Mouse (Mus musculus) heart, embryonic 10.5 days (tissue): ENCODE data around the gene Hoxd3. TPM values are rescaled to one million over a fixed set of nuclear protein-coding genes. Genes with fewer than 3 reads are reported as not detected.

Experiments used
- DNase-seq: peaks from one replicate; pipeline ENCODE4 v3.0.0-alpha.2; 2017; ENCODE audit warnings: low spot score
- H3K27ac ChIP-seq: fragments of 300-500 bp; sonication (generic); 2 replicates; pipeline ENCODE4 v1.5.1; 2016; ENCODE audit warnings: mild to moderate bottlenecking
- H3K27me3 ChIP-seq: fragments of 300-500 bp; sonication (generic); 2 replicates; pipeline ENCODE4 v1.6.1; 2016; ENCODE audit warnings: mild to moderate bottlenecking; ENCODE audit not compliant: poor library complexity, insufficient read depth, severe bottlenecking
- H3K36me3 ChIP-seq: fragments of 300-500 bp; sonication (generic); 2 replicates; pipeline ENCODE4 v1.6.1; 2016; ENCODE audit warnings: mild to moderate bottlenecking, moderate library complexity
- H3K4me1 ChIP-seq: fragments of 300-500 bp; sonication (generic); 2 replicates; pipeline ENCODE4 v1.6.1; 2016; ENCODE audit warnings: mild to moderate bottlenecking
- H3K4me3 ChIP-seq: fragments of 300-500 bp; sonication (generic); 2 replicates; pipeline ENCODE4 v1.5.1; 2016; ENCODE audit warnings: mild to moderate bottlenecking, moderate library complexity
- H3K9me3 ChIP-seq: fragments of 300-500 bp; sonication (generic); 2 replicates; pipeline ENCODE4 v1.6.1; 2016; ENCODE audit warnings: mild to moderate bottlenecking, moderate library complexity
- WGBS: fragments of 180-500 bp; shearing (Covaris S2); methylation state at CpG from one replicate; pipeline ENCODE4 v1.1.7; 2016; 5-methylcytosine and 5-hydroxymethylcytosine counted together
- polyA plus RNA-seq: library from polyadenylated mRNA; unstranded; fragments of >200 nt; fragmentation: Nextera tagmentation; extraction: Ambion mirVana; gene quantifications from 2 replicates; pipeline ENCODE4 v1.2.1, GENCODE M21; 2016

Hoxd3 gene
- polyA plus RNA-seq, 1 experiment from 2014 or later: 2.9 TPM

DNA sequence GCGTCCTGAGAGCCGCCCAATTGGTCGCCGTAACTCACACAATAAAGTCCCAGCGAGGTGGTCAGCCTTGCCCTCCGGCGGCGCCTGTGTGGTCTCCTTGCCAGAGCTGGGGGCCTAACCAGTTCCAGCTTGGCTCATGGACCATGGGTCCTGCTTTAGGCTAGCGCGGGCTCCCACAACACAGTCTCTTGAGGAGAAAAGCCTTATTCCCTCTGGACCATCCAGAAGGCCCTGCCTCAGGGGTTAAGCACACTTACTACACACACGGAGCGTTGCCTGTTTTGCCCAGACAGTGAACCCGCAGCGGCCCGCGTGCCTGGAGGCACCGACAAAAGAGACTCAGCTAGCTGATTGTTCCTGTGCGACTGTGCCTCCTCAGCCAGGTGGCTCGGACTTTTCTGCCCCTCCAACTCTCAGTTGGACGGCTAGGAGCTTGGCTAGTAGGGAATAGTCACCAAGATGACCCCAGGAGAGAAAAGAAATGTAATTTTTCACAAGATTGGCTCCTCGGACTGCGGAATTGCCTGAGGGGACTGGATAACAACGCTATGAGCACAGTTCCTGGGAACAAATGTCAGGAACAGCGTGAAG lies 37.8 kb upstream of the Hoxd3 start:
- DNase-seq: peak; percentile 76
- no peak overlapping the region; the same call in 1 of the 2 replicates for H3K4me3 ChIP-seq
- H3K9me3 ChIP-seq: no peaks in the 10 kb centered on the region
- H3K27ac ChIP-seq: no peak overlapping the region
- peaks cover 100% of the 10 kb centered on the region for H3K27me3 ChIP-seq
- H3K4me1 ChIP-seq: peaks cover 21% of the 10 kb centered on the region
- H3K36me3 ChIP-seq: no peaks in the 10 kb centered on the region
- 2% methylated on average over 24 of the region's 24 CpGs for WGBS

DNA sequence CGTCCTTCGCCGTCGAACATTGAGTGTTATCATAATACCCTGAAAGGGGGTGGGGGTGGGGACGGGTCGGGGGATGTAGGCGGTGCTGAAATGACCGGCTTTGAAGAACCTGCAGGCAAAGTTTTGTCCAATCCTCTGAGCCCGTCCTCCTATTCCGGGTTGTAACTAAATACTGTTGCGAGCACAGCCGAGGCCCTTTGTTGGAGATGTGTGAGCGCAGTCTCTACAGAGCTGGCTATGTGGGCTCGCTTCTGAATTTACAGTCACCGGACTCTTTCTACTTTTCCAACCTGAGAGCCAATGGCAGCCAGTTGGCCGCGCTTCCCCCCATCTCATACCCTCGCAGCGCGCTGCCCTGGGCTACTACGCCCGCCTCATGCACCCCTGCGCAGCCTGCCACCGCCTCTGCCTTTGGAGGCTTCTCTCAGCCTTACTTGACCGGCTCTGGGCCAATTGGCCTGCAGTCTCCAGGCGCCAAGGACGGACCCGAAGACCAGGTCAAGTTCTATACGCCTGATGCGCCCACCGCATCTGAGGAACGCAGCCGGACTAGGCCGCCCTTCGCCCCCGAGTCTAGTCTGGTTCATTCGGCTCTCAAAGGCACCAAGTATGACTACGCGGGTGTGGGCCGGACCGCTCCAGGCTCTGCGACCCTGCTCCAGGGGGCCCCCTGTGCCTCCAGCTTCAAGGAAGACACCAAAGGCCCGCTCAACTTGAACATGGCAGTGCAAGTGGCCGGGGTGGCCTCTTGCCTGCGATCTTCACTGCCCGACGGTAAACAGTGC lies 36.7 kb upstream of the Hoxd3 start, which contains the start of gene Hoxd12:
TSS of gene Hoxd12 (plus strand) at position 133 of the 785 bp plus-strand sequence.
- WGBS: 2% methylated on average over 47 of the region's 47 CpGs
- H3K9me3 ChIP-seq: no peaks in the 10 kb centered on the region
- peaks cover 100% of the 10 kb centered on the region for H3K27me3 ChIP-seq
- peak within 1 kb of the TSS; percentile 16; the same call in 1 of the 2 replicates for H3K4me3 ChIP-seq
- H3K27ac ChIP-seq: no peak within 1 kb of the TSS
- H3K36me3 ChIP-seq: no peaks in the 10 kb centered on the region
- DNase-seq: peak; percentile 74
- H3K4me1 ChIP-seq: peaks cover 27% of the 10 kb centered on the region

DNA sequence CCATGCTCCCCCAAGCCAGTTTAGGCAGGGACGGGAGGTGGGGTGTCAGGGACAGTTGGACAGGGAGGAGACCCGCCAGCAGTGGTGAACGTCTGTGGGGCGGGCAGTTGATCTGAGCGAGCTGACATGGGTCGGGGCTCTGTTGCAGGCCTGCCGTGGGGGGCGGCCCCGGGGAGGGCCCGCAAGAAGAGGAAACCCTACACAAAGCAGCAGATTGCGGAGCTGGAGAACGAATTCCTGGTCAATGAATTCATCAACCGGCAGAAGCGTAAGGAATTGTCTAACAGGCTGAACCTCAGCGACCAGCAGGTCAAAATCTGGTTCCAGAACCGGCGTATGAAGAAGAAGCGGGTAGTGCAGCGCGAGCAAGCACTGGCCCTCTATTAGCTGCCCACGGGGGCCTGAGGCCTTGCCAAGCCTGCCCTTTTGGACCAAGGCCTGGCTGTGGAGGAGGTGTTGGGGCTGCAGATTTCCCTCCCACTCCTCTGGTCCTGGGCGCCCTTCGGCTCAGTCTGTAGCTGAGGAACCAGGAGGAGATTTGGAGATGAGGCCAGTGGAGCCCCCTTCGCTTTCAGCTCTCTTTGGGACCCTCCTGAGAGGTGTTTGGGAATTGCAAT lies 36.0 kb upstream of the Hoxd3 start:
- DNase-seq: peak; percentile 67
- WGBS: 6% methylated on average over 23 of the region's 24 CpGs
- Histone ChIP-seq H3K27ac (no peak overlapping the region), H3K27me3 (peaks cover 100% of the 10 kb centered on the region), H3K9me3 (no peaks in the 10 kb centered on the region), H3K4me1 (peaks cover 32% of the 10 kb centered on the region), H3K36me3 (no peaks in the 10 kb centered on the region), H3K4me3 (0 out of 2 replicates have a peak overlapping the region, but pooled peaks have one; percentile 16)

GRCm38 (mm10) chr2:74676376-74677052 lies 35.2 kb upstream of the Hoxd3 start:
- DNase-seq: peak; percentile 73
- H3K4me3 ChIP-seq: no peak overlapping the region
- no peaks in the 10 kb centered on the region for H3K9me3 ChIP-seq
- WGBS: 3% methylated on average over 9 of the region's 9 CpGs
- H3K4me1 ChIP-seq: peaks cover 33% of the 10 kb centered on the region
- no peak overlapping the region for H3K27ac ChIP-seq
- no peaks in the 10 kb centered on the region for H3K36me3 ChIP-seq
- H3K27me3 ChIP-seq: peaks cover 100% of the 10 kb centered on the region

- peaks cover 100% of the 10 kb centered on the region for H3K27me3 ChIP-seq
- 11% methylated on average over 2 of the region's 2 CpGs for WGBS
- DNase-seq: peak; percentile 71
- H3K4me1 ChIP-seq: peaks cover 39% of the 10 kb centered on the region
- H3K27ac ChIP-seq: no peak overlapping the region
- no peaks in the 10 kb centered on the region for H3K36me3 ChIP-seq
- H3K9me3 ChIP-seq: no peaks in the 10 kb centered on the region
- H3K4me3 ChIP-seq: no peak overlapping the region
These were observed 34.6 kb upstream of the Hoxd3 start for GRCm38 (mm10) chr2:74677106-74677505.

- 2% methylated on average over 15 of the region's 15 CpGs for WGBS
- no peak within 1 kb of the TSS for H3K27ac ChIP-seq
- no peaks in the 10 kb centered on the region for H3K36me3 ChIP-seq
- peak within 1 kb of the TSS; percentile 38; the same call in 1 of the 2 replicates for H3K4me3 ChIP-seq
- H3K4me1 ChIP-seq: peaks cover 39% of the 10 kb centered on the region
- no peaks in the 10 kb centered on the region for H3K9me3 ChIP-seq
- H3K27me3 ChIP-seq: peaks cover 100% of the 10 kb centered on the region
- peak; percentile 66 for DNase-seq
These were observed 32.7 kb upstream of the Hoxd3 start, which contains the start of gene Hoxd11 for GRCm38 (mm10) chr2:74678891-74679595. Hoxd11 (plus strand) TSS chr2:74679557.

DNA sequence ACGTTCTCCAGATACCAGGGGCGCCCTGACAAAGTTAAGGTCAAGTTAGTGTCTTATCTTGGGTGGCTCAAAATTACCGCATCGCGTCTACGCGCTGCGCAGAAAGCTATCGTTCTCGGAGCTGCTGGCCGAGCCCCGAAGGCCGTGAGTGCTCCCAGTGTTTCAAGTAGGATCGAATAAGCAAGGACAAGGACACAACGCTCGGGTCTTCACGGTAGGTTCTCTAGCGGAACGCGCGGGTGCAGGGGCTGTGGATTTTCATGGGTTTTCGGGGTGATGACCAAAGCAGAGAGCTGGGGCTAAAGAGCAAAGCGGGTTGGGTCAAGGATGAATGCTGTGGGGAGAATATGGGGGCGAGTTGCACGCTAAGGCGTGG lies 32.1 kb upstream of the Hoxd3 start:
- Histone ChIP-seq H3K9me3 (no peaks in the 10 kb centered on the region), H3K4me1 (peaks cover 38% of the 10 kb centered on the region), H3K4me3 (peak overlapping the region; percentile 38; the same call in 1 of the 2 replicates), H3K27ac (no peak overlapping the region), H3K36me3 (no peaks in the 10 kb centered on the region), H3K27me3 (peaks cover 100% of the 10 kb centered on the region)
- no peak for DNase-seq
- WGBS: under 1% methylated on average over 26 of the region's 26 CpGs

GRCm38 (mm10) chr2:74679980-74680379 lies 31.7 kb upstream of the Hoxd3 start:
- Histone ChIP-seq H3K27ac (no peak overlapping the region), H3K4me3 (peak overlapping the region; percentile 38; the same call in 1 of the 2 replicates)
- no peak for DNase-seq

DNA sequence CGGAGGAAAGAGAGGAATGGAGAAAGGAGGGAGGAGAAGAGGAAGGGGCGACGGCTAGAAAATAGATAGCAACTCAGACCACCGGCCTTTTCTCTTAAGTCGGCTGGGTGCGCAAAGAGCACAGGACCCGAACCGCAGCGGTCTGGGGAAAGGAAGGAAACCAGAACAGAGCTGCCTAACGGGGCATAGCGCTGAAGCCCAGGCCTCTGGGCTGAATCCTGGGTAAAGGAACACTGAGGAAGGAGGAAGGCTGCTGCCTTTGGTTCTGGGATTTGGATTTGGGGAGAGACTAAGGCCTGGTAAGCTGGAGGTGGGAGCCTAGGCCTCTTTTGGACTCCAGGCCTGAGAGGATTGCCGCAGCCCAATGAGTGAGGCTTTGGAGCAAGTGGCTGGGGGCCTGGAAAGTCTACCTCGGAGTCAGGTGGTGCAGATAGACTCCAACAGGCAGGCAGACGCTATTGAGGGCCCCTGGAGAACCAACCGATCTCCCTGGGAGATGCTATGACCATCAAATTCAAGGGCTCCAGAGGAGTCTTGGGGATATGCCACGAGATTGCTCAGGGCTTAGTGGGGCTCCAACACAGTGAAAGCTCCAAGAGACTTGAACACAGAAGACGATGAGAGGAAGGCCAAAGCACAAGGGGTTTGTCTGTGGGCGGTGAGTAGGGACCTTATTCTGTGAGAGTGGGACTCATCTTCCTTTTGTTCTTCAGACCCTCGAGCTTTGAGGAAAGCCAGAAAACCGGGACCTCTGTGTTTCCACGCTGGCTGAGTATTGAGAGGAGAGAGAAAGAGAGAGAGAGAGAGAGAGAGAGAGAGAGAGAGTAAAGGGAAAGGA lies 30.9 kb upstream of the Hoxd3 start:
- 1% methylated on average over 21 of the region's 21 CpGs for WGBS
- Histone ChIP-seq H3K9me3 (no peaks in the 10 kb centered on the region), H3K36me3 (no peaks in the 10 kb centered on the region), H3K27ac (no peak overlapping the region), H3K27me3 (peaks cover 100% of the 10 kb centered on the region), H3K4me1 (peaks cover 28% of the 10 kb centered on the region), H3K4me3 (no peak overlapping the region)
- DNase-seq: no peak

More at GRCm38 (mm10) chr2:74679980-74680379, 31.7 kb upstream of the Hoxd3 start:
- Histone ChIP-seq H3K9me3 (no peaks in the 10 kb centered on the region), H3K27me3 (peaks cover 100% of the 10 kb centered on the region), H3K36me3 (no peaks in the 10 kb centered on the region), H3K4me1 (peaks cover 35% of the 10 kb centered on the region)
- WGBS: under 1% methylated on average over 23 of the region's 23 CpGs

DNA sequence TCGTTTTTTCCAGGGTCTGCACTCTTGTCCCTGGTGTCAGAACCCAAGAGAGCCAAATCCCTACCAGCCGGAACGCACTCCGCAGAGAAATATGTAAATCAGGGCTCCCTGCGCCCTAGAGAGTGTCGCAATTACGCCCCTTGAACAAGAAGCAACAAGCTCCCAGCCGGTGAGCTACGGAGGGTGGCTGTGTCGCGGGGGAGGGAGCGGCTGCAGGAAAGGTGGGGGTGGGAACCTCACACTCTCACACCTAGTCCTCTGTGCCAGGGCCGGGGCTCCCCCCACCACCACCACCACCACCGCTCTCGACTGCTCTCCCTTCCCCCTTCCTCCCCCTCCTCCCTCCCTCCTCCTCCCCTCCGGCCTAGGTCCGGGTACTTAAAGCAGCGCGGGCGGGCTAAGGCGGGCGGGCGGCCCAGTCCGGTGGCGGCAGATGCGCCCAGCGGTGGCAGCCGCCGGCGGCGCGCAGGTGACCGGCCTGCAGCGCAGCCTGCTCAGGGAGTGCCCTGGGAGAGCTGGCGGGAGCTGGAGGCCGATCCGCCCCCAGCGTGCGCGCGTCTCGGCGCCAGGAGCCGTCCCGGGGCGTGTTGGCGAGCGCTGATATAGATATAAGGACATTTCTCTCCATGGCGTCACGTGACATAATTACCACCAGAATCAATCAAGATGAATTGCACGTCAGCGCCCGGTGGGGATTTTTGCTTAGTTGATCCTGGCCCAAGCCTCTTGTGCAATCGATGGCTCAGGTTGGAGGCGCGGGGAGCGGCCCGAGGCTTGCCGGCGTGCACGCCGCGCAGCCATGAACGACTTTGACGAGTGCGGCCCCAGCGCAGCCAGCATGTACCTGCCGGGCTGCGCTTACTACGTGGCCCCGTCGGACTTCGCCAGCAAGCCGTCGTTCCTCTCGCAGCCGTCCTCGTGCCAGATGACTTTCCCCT lies 29.9 kb upstream of the Hoxd3 start:
- Histone ChIP-seq H3K27ac (no peak overlapping the region), H3K9me3 (no peaks in the 10 kb centered on the region), H3K27me3 (peaks cover 100% of the 10 kb centered on the region), H3K4me1 (peaks cover 27% of the 10 kb centered on the region), H3K4me3 (peak overlapping the region; percentile 45), H3K36me3 (no peaks in the 10 kb centered on the region)
- no peak for DNase-seq
- under 1% methylated on average over 77 of the region's 78 CpGs for WGBS

- H3K27me3 ChIP-seq: peaks cover 100% of the 10 kb centered on the region
These were observed 28.9 kb upstream of the Hoxd3 start for GRCm38 (mm10) chr2:74682796-74683195.

More at GRCm38 (mm10) chr2:74682796-74683195, 28.9 kb upstream of the Hoxd3 start:
- WGBS: 1% methylated on average over 41 of the region's 51 CpGs
- H3K36me3 ChIP-seq: no peaks in the 10 kb centered on the region
- H3K4me1 ChIP-seq: peaks cover 32% of the 10 kb centered on the region
- no peaks in the 10 kb centered on the region for H3K9me3 ChIP-seq
- no peak for DNase-seq
- H3K27ac ChIP-seq: no peak overlapping the region
- peak overlapping the region; percentile 45 for H3K4me3 ChIP-seq
